Mouse (Mus musculus) thymus, adult 18-20 months (tissue): ENCODE data around the gene Smtnl2.
"Not testable (repeated sequence)": the region's sequence is repeated elsewhere in the genome, so short reads cannot be mapped to it uniquely, and the experiment has no call there.

ENCODE experiments used
- DNase-seq, 2 experiments: peaks; one replicate each; pipeline ENCODE4 v3.0.0; 2022; ENCODE audit warnings: mixed read lengths in 2 of 2

Gene Smtnl2

GRCm38 (mm10) chr11:72354971-72355728 lies 56.4 kb downstream of the Smtnl2 start:
- DNase-seq, result peak; percentile 14 to 32

- DNase-seq, result no peak
Observed at GRCm38 (mm10) chr11:72353186-72353585, 58.3 kb downstream of the Smtnl2 start.

GRCm38 (mm10) chr11:72352272-72352671 lies 59.2 kb downstream of the Smtnl2 start:
- no peak for DNase-seq

- no peak for DNase-seq
Observed at GRCm38 (mm10) chr11:72349652-72350051, 61.9 kb downstream of the Smtnl2 start.

GRCm38 (mm10) chr11:72349016-72349415 lies 62.5 kb downstream of the Smtnl2 start:
- no peak for DNase-seq

GRCm38 (mm10) chr11:72348563-72348962 lies 63.0 kb downstream of the Smtnl2 start:
- no peak for DNase-seq

GRCm38 (mm10) chr11:72344486-72344885 lies 67.0 kb downstream of the Smtnl2 start:
- DNase-seq, result no peak

GRCm38 (mm10) chr11:72343904-72344303 lies 67.6 kb downstream of the Smtnl2 start:
- no peak for DNase-seq

- DNase-seq, result not testable (repeated sequence)
Observed at GRCm38 (mm10) chr11:72343238-72343625, 68.3 kb downstream of the Smtnl2 start.

GRCm38 (mm10) chr11:72342549-72343237 lies 68.8 kb downstream of the Smtnl2 start:
- no peak for DNase-seq

- no peak for DNase-seq
Observed at GRCm38 (mm10) chr11:72339716-72340115, 71.8 kb downstream of the Smtnl2 start.
